Mouse (Mus musculus) thymus, adult 18-20 months (tissue): ENCODE results near the gene Srp68.

Experiments
- DNase-seq, 2 experiments: peaks; one replicate each; pipeline ENCODE4 v3.0.0; 2022; ENCODE audit warnings: mixed read lengths in 2 of 2

Gene Srp68

DNA sequence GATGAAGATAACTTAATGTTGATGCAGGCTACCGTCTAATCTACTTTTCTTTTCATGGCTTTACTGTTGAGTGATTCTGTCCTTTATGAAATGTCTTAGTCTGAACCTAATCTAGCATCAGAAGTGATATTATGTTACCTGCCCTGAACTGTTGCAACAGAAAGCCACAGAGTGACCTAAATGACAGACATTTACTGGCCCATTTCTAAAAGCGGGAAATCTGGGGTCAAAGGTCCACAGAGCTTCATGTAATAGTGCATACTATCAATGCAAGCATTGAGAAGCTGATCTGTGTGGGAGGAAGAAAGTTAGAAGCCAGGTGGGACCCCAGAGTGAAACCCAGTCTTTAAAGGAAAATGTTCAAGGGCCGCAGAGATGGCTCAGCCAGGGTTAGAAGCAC lies 70.9 kb downstream of the Srp68 start:
- DNase-seq: no peak

DNA sequence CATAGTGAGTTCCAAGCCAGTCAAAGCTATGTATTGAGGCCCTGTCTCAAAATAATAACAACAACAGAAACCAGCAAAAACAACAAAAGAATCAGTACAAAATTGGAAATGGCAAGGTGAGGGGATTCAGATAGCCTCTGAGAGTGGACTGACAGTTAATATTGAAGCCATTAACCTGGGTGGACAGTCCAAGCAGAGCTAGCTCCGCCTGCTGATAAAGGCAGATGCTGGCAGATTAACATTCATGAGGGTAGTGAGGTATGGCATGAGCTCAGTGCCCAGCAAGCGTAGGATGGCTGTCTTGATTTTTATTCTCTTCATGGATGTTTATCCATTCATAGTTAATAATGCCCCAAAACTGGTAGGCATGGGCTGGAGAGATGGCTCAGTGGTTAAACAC lies 72.9 kb downstream of the Srp68 start:
- DNase-seq: no peak

- DNase-seq: peak; percentile 90 to 95
Observed at GRCm38 (mm10) chr11:116198639-116199531, 75.1 kb downstream of the Srp68 start, which contains the start of the genes Ten1 and Acox1. TSS of gene Ten1 (plus strand) at chr11:116198855. TSS of gene Acox1 (minus strand) at chr11:116199045.

- no peak for DNase-seq
Observed at GRCm38 (mm10) chr11:116198132-116198531, 75.9 kb downstream of the Srp68 start.

GRCm38 (mm10) chr11:116197584-116197906 lies 76.5 kb downstream of the Srp68 start:
- no peak for DNase-seq

- DNase-seq: no peak
Observed at GRCm38 (mm10) chr11:116196866-116197583, 77.0 kb downstream of the Srp68 start.

GRCm38 (mm10) chr11:116196336-116196735 lies 77.7 kb downstream of the Srp68 start:
- DNase-seq: no peak

DNA sequence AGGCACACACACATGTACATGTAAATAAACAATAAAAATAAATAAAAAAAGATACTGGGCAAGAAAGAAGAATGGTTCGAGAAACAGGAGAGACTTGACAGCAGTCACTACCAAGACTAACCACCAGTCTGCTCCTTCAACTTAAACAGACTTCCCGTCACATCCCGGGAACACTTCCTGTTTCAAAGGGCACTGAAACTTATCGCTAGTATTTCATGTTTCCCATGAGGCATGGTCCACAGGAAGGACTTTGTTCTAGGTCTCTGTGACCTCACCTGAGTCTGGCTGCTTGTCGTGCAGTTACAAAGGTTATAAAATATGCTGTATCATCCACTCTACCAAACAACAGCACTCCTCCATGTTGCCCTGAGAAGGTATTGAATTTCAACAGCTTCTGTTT lies 78.8 kb downstream of the Srp68 start:
- DNase-seq: no peak
